12 mouse cellular contexts compared by ENCODE assay signal in genomic region chr19:57445049-57445448, GRCm38 (mm10). TPM values are rescaled to one million over a fixed set of nuclear protein-coding genes. Genes with fewer than 3 reads are reported as not detected.
DNase-seq lines count a peak whose midpoint lies in the region; ATAC-seq and TF ChIP-seq lines count a peak whose summit lies in the region.
"Had no signal": no experiment of that assay in that cellular context is flagged by ENCODE, and none has a peak within 500 bp of the region (broad histone marks: within the 10 kb centered on the region; RNA-seq: fewer than 3 reads in every experiment).

No protein-coding gene starts in this region.

- DNase-seq in heart, postnatal 4 days = peak; percentile 11
- no peak for DNase-seq in thymus, adult 2 months
- no peak for DNase-seq in thymus, postnatal 25 days
- DNase-seq in layer of hippocampus, postnatal 10 days (ENCODE audit: low spot score in 2 of 2) = peak; percentile 40 to 44
- DNase-seq in telencephalon, adult 2 months (ENCODE audit: low read depth, low spot score) = peak; percentile 56
- no peak for DNase-seq in adrenal gland, postnatal 14 days
- DNase-seq: cerebellum, adult 11 months; kidney, adult 9 months had no signal

- TF ChIP-seq POLR2A in thymus, adult 2 months (IDR thresholded peaks at IDR 0.05; ENCODE audit: control insufficient read depth, extremely low read depth, insufficient read depth, low read length, poor library complexity) = no peak

- H3K9ac ChIP-seq in heart, embryonic 12.5 days = no peak overlapping the region
- H3K9ac ChIP-seq: heart, embryonic 13.5 days; lung, embryonic 15.5 days had no signal

- H3K27ac ChIP-seq in heart, embryonic 12.5 days (ENCODE audit: poor library complexity, severe bottlenecking) = no peak overlapping the region
- peak overlapping the region; percentile 89 for H3K27ac ChIP-seq in thymus, adult 2 months (ENCODE audit: control insufficient read depth, insufficient read depth, low read length)
- H3K27ac ChIP-seq: heart, embryonic 13.5 days; lung, embryonic 15.5 days had no signal

- H3K4me1 ChIP-seq in heart, embryonic 12.5 days (replicated peaks) = no peaks in the 10 kb centered on the region
- H3K4me1 ChIP-seq in thymus, adult 2 months (replicated peaks; ENCODE audit: control insufficient read depth, insufficient read depth, low read length) = peaks cover 26% of the 10 kb centered on the region

- H3K36me3 ChIP-seq in heart, embryonic 12.5 days = no peaks in the 10 kb centered on the region
- H3K36me3 ChIP-seq in thymus, adult 2 months (ENCODE audit: control insufficient read depth, insufficient read depth, low read length) = no peaks in the 10 kb centered on the region
- H3K36me3 ChIP-seq: heart, embryonic 13.5 days; lung, embryonic 15.5 days had no signal

- no peak for TF ChIP-seq CTCF in thymus, adult 2 months (IDR thresholded peaks at IDR 0.05; ENCODE audit: borderline replicate concordance, control insufficient read depth, extremely low read depth, insufficient read depth, low read length, poor library complexity)

- WGBS in heart, embryonic 12.5 days = 68% methylated on average over 5 of the region's 5 CpGs
- WGBS in thymus, adult 2 months = 78% methylated on average over 5 of the region's 5 CpGs

- no peak overlapping the region for H3K4me2 ChIP-seq in heart, embryonic 12.5 days
- H3K4me2 ChIP-seq: heart, embryonic 13.5 days; lung, embryonic 15.5 days had no signal

- no peak overlapping the region for H3K4me3 ChIP-seq in heart, embryonic 12.5 days
- no peak overlapping the region for H3K4me3 ChIP-seq in thymus, adult 2 months (ENCODE audit: control insufficient read depth, insufficient read depth, low read length)
- H3K4me3 ChIP-seq: heart, embryonic 13.5 days; lung, embryonic 15.5 days had no signal

- H3K27me3 ChIP-seq in heart, embryonic 12.5 days (replicated peaks) = no peaks in the 10 kb centered on the region
- H3K27me3 ChIP-seq in thymus, adult 2 months (ENCODE audit: control insufficient read depth, insufficient read depth, low read length) = no peaks in the 10 kb centered on the region
- H3K27me3 ChIP-seq: lung, embryonic 15.5 days had no signal

- H3K9me3 ChIP-seq in heart, embryonic 12.5 days (replicated peaks) = no peaks in the 10 kb centered on the region
- H3K9me3 ChIP-seq: heart, embryonic 13.5 days; lung, embryonic 15.5 days had no signal

- no peak for ATAC-seq in heart, embryonic 12.5 days (ENCODE audit: insufficient number of reproducible peaks, low FRiP score)
- ATAC-seq: activated CD4-positive, CD25-positive, alpha-beta regulatory T cell, adult 4 months had no signal

RNA-seq across cellular contexts. Expression of gene Trub1, which starts 7.7 kb away (rescaled TPM):
- 1 to 10 TPM; 6.4 to 7.6 TPM for total RNA-seq in heart, postnatal 4 days (2021)
- 11.2 and 12.4 TPM in 2 replicates for polyA plus RNA-seq in heart, embryonic 12.5 days (2016; fragmentation: Nextera tagmentation; extraction: Ambion mirVana)
- polyA plus RNA-seq in thymus, adult 2 months (2012; rRNA removed) = 7.7 and 8.1 TPM in 2 replicates
- 10 to 100 TPM; 17.3 to 19.7 TPM for total RNA-seq in layer of hippocampus, postnatal 10 days (2021)
- total RNA-seq in adrenal gland, postnatal 14 days (2021) = 15.8 and 24.4 TPM in 2 replicates

Comparison
In these comparisons a context has a peak if more than half of its experiments do, and no peak if none do; other contexts are left out.
1. DNase-seq: peak in heart, postnatal 4 days (single experiment), layer of hippocampus, postnatal 10 days (2 of 2) and telencephalon, adult 2 months (single experiment); none in thymus, adult 2 months (single experiment), thymus, postnatal 25 days (single experiment) and adrenal gland, postnatal 14 days (single experiment).